Mouse (Mus musculus) heart, postnatal 0 days (tissue): ENCODE data around the gene Cfap299.

Source experiments
- CTCF ChIP-seq: IDR thresholded peaks from 2 replicates; pipeline ENCODE4 v1.5.1; 2016; ENCODE audit warnings: antibody characterized with exemption, control low read depth, low read depth
- EP300 ChIP-seq: IDR thresholded peaks from 2 replicates; pipeline ENCODE4 v1.6.1; 2016; ENCODE audit warnings: antibody characterized with exemption, low read depth

GRCm38 (mm10) chr5:98430060-98430459, 101.0 kb downstream of the Cfap299 start:
- no peak for TF ChIP-seq CTCF
- TF ChIP-seq EP300: no peak
